Mouse (Mus musculus): Measurements from ENCODE around the gene Trpc4ap. TPM values are rescaled to one million over a fixed set of nuclear protein-coding genes. Genes with fewer than 3 reads are reported as not detected.
A peak's percentile ranks its signal among the peaks of the same experiment; 100 is the strongest.

Trpc4ap gene
- polyA plus RNA-seq, 1 experiment from 2014 or later, result 129 TPM

DNA sequence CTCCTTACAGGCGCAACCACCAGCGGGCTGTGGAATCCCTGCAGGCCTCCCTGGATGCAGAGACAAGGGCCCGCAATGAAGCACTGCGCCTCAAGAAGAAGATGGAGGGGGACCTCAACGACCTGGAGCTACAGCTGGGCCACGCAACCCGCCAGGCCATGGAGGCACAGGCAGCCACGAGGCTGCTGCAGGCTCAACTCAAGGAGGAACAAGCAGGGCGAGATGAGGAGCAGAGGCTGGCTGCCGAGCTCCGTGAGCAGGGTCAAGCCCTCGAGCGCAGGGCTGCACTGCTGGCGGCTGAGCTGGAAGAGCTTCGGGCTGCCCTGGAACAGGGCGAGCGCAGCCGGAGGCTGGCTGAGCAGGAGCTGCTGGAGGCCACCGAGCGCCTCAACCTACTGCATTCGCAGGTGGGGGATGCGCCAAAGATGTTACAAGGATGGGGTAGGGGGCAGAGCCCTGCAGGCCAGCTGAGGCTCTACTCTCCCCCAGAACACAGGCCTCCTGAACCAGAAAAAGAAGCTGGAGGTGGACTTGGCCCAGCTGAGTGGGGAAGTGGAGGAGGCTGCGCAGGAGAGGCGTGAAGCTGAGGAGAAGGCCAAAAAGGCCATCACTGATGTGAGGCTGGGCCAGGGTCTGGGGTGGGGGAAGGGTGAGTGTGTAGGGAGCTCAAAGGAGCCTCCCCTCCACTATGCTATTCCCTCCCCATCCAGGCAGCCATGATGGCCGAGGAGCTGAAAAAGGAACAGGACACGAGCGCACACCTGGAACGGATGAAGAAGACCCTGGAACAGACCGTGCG lies 59.8 kb downstream of the Trpc4ap start:
- no peak for ATAC-seq (replicated peaks; ENCODE audit: low FRiP score, low TSS enrichment, low read depth)
- Histone ChIP-seq H3K4me2 (ENCODE audit: low read length) (no peak overlapping the region), H3K27me3 (replicated peaks; ENCODE audit: control insufficient read depth, insufficient read depth, low read length) (peaks cover 47% of the 10 kb centered on the region), H3K36me3 (ENCODE audit: control insufficient read depth, insufficient read depth, low read length) (peaks cover 50% of the 10 kb centered on the region), H3K4me1 (replicated peaks; ENCODE audit: control insufficient read depth, insufficient read depth, low read length) (peaks cover 5% of the 10 kb centered on the region), H3K9ac (ENCODE audit: low read length) (no peak overlapping the region), H3K4me3 (ENCODE audit: low read depth, low read length) (no peak overlapping the region), H3K9me3 (ENCODE audit: control insufficient read depth, low read length) (no peaks in the 10 kb centered on the region), H3K27ac (ENCODE audit: low read depth) (no peak overlapping the region)
- WGBS, result 70% methylated on average over 30 of the region's 30 CpGs
- no peak for DNase-seq (ENCODE audit: low spot score)

DNA sequence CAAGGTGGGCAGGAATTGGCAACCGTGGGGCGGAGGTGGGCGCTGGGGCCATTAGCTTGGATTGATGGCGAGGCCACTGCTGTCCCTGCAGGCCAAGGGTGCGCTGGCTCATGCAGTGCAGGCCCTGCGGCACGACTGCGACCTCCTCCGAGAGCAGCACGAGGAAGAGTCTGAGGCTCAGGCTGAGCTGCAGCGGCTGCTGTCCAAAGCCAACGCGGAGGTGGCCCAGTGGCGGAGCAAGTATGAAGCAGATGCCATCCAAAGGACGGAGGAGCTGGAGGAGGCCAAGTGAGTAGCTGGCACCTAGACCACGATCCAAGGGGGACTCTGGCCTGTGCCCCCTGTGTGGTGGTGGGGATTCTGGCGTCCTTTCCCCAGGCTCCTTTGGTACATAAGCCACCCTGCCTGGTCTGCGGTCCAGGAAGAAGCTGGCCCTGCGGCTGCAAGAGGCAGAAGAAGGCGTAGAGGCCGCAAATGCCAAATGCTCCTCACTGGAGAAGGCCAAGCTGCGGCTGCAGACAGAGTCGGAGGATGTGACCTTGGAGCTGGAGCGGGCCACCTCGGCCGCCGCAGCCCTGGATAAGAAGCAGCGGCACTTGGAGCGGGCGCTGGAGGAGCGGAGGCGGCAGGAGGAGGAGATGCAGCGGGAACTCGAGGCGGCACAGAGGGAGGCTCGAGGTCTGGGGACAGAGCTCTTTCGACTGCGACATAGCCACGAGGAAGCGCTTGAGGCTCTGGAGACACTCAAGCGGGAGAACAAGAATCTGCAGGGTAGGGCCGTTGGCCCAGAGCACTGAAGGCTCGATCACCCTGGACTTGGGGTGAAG lies 61.4 kb downstream of the Trpc4ap start:
- Histone ChIP-seq H3K36me3 (ENCODE audit: control insufficient read depth, insufficient read depth, low read length) (peaks cover 34% of the 10 kb centered on the region), H3K4me2 (ENCODE audit: low read length) (no peak overlapping the region), H3K9ac (ENCODE audit: low read length) (no peak overlapping the region), H3K4me3 (ENCODE audit: low read depth, low read length) (no peak overlapping the region), H3K27me3 (replicated peaks; ENCODE audit: control insufficient read depth, insufficient read depth, low read length) (peaks cover 48% of the 10 kb centered on the region), H3K27ac (ENCODE audit: low read depth) (no peak overlapping the region), H3K4me1 (replicated peaks; ENCODE audit: control insufficient read depth, insufficient read depth, low read length) (peaks cover 5% of the 10 kb centered on the region), H3K9me3 (ENCODE audit: control insufficient read depth, low read length) (no peaks in the 10 kb centered on the region)
- 40% methylated on average over 43 of the region's 43 CpGs for WGBS
- ATAC-seq (replicated peaks; ENCODE audit: low FRiP score, low TSS enrichment, low read depth), result no peak
- DNase-seq (ENCODE audit: low spot score), result peak; percentile 60

- H3K27me3 ChIP-seq (replicated peaks; ENCODE audit: control insufficient read depth, insufficient read depth, low read length), result peaks cover 48% of the 10 kb centered on the region
- no peak overlapping the region for H3K4me2 ChIP-seq (ENCODE audit: low read length)
- no peaks in the 10 kb centered on the region for H3K9me3 ChIP-seq (ENCODE audit: control insufficient read depth, low read length)
- H3K9ac ChIP-seq (ENCODE audit: low read length), result no peak overlapping the region
- ATAC-seq (replicated peaks; ENCODE audit: low FRiP score, low TSS enrichment, low read depth), result no peak
- H3K36me3 ChIP-seq (ENCODE audit: control insufficient read depth, insufficient read depth, low read length), result peaks cover 28% of the 10 kb centered on the region
- 49% methylated on average over 20 of the region's 20 CpGs for WGBS
- no peak overlapping the region for H3K27ac ChIP-seq (ENCODE audit: low read depth)
- peak; percentile 61 for DNase-seq (ENCODE audit: low spot score)
- H3K4me1 ChIP-seq (replicated peaks; ENCODE audit: control insufficient read depth, insufficient read depth, low read length), result peaks cover 5% of the 10 kb centered on the region
- no peak overlapping the region for H3K4me3 ChIP-seq (ENCODE audit: low read depth, low read length)
Measured at GRCm38 (mm10) chr2:155630153-155630552, 62.0 kb downstream of the Trpc4ap start.

GRCm38 (mm10) chr2:155629231-155629661 lies 62.9 kb downstream of the Trpc4ap start:
- H3K4me3 ChIP-seq (ENCODE audit: low read depth, low read length), result peak overlapping the region; percentile 29
- no peaks in the 10 kb centered on the region for H3K9me3 ChIP-seq (ENCODE audit: control insufficient read depth, low read length)
- peaks cover 5% of the 10 kb centered on the region for H3K4me1 ChIP-seq (replicated peaks; ENCODE audit: control insufficient read depth, insufficient read depth, low read length)
- H3K27me3 ChIP-seq (replicated peaks; ENCODE audit: control insufficient read depth, insufficient read depth, low read length), result peaks cover 48% of the 10 kb centered on the region
- H3K4me2 ChIP-seq (ENCODE audit: low read length), result peak overlapping the region; percentile 66
- no peak overlapping the region for H3K27ac ChIP-seq (ENCODE audit: low read depth)
- peak; percentile 79 for DNase-seq (ENCODE audit: low spot score)
- ATAC-seq (replicated peaks; ENCODE audit: low FRiP score, low TSS enrichment, low read depth), result peak; percentile 57
- H3K9ac ChIP-seq (ENCODE audit: low read length), result peak overlapping the region; percentile 41
- peaks cover 19% of the 10 kb centered on the region for H3K36me3 ChIP-seq (ENCODE audit: control insufficient read depth, insufficient read depth, low read length)
- 5% methylated on average over 33 of the region's 35 CpGs for WGBS

DNA sequence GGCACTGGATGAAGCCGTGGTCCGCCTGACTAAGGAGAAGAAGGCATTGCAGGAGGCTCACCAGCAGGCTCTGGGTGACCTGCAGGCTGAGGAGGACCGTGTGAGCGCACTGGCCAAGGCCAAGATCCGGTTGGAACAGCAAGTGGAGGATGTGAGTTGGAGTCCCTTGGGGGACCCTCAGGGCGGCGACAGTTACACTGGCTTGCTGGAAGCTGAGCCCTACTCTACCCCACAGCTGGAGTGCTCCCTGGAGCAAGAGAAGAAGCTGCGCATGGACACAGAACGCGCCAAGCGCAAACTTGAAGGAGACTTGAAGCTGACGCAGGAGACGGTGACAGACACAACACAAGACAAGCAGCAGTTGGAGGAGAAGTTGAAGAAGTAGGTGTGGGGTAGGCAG lies 63.7 kb downstream of the Trpc4ap start:
- ATAC-seq (replicated peaks; ENCODE audit: low FRiP score, low TSS enrichment, low read depth), result no peak
- Histone ChIP-seq H3K4me2 (ENCODE audit: low read length) (no peak overlapping the region), H3K36me3 (ENCODE audit: control insufficient read depth, insufficient read depth, low read length) (peaks cover 11% of the 10 kb centered on the region), H3K4me1 (replicated peaks; ENCODE audit: control insufficient read depth, insufficient read depth, low read length) (peaks cover 5% of the 10 kb centered on the region), H3K27me3 (replicated peaks; ENCODE audit: control insufficient read depth, insufficient read depth, low read length) (peaks cover 48% of the 10 kb centered on the region), H3K27ac (ENCODE audit: low read depth) (no peak overlapping the region), H3K9me3 (ENCODE audit: control insufficient read depth, low read length) (no peaks in the 10 kb centered on the region), H3K4me3 (ENCODE audit: low read depth, low read length) (no peak overlapping the region), H3K9ac (ENCODE audit: low read length) (no peak overlapping the region)
- 85% methylated on average over 13 of the region's 13 CpGs for WGBS
- no peak for DNase-seq (ENCODE audit: low spot score)

- no peak for DNase-seq (ENCODE audit: low spot score)
- 93% methylated on average over 9 of the region's 9 CpGs for WGBS
- Histone ChIP-seq H3K9ac (ENCODE audit: low read length) (no peak overlapping the region), H3K27ac (ENCODE audit: low read depth) (no peak overlapping the region), H3K4me2 (ENCODE audit: low read length) (no peak overlapping the region), H3K4me1 (replicated peaks; ENCODE audit: control insufficient read depth, insufficient read depth, low read length) (peaks cover 5% of the 10 kb centered on the region), H3K27me3 (replicated peaks; ENCODE audit: control insufficient read depth, insufficient read depth, low read length) (peaks cover 46% of the 10 kb centered on the region), H3K9me3 (ENCODE audit: control insufficient read depth, low read length) (no peaks in the 10 kb centered on the region), H3K4me3 (ENCODE audit: low read depth, low read length) (no peak overlapping the region), H3K36me3 (ENCODE audit: control insufficient read depth, insufficient read depth, low read length) (peaks cover 7% of the 10 kb centered on the region; the same call in 1 of the 2 replicates)
- no peak for ATAC-seq (replicated peaks; ENCODE audit: low FRiP score, low TSS enrichment, low read depth)
Measured at GRCm38 (mm10) chr2:155628112-155628511, 64.1 kb downstream of the Trpc4ap start.

GRCm38 (mm10) chr2:155627030-155627738 lies 65.0 kb downstream of the Trpc4ap start:
- Histone ChIP-seq H3K4me3 (ENCODE audit: low read depth, low read length) (no peak overlapping the region), H3K4me1 (replicated peaks; ENCODE audit: control insufficient read depth, insufficient read depth, low read length) (peaks cover 5% of the 10 kb centered on the region), H3K27ac (ENCODE audit: low read depth) (no peak overlapping the region), H3K27me3 (replicated peaks; ENCODE audit: control insufficient read depth, insufficient read depth, low read length) (peaks cover 38% of the 10 kb centered on the region), H3K9me3 (ENCODE audit: control insufficient read depth, low read length) (no peaks in the 10 kb centered on the region), H3K9ac (ENCODE audit: low read length) (no peak overlapping the region), H3K4me2 (ENCODE audit: low read length) (no peak overlapping the region), H3K36me3 (ENCODE audit: control insufficient read depth, insufficient read depth, low read length) (0 out of 2 replicates have a peak, but pooled peaks cover 1% of the 10 kb centered on the region)
- DNase-seq (ENCODE audit: low spot score) (peak; percentile 87), ATAC-seq (replicated peaks; ENCODE audit: low FRiP score, low TSS enrichment, low read depth) (no peak)
- 57% methylated on average over 21 of the region's 21 CpGs for WGBS

DNA sequence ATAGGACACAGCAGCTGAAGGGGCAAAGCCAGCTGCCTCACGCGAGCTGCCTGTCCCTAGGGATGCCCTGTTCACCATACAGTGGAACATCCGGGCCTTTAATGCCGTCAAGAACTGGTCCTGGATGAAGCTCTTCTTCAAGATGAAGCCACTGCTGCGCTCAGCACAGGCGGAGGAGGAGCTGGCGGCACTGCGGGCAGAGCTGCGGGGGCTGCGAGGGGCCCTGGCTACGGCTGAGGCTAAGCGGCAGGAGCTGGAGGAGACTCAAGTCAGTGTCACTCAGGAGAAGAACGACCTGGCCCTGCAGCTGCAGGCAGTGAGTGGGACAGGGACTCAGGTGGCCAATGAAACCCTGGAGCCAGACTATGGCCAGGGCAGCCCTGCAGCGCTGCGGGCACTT lies 65.9 kb downstream of the Trpc4ap start:
- Histone ChIP-seq H3K4me3 (ENCODE audit: low read depth, low read length) (no peak overlapping the region), H3K4me1 (replicated peaks; ENCODE audit: control insufficient read depth, insufficient read depth, low read length) (peaks cover 5% of the 10 kb centered on the region), H3K36me3 (ENCODE audit: control insufficient read depth, insufficient read depth, low read length) (no peaks in the 10 kb centered on the region), H3K4me2 (ENCODE audit: low read length) (no peak overlapping the region), H3K27ac (ENCODE audit: low read depth) (no peak overlapping the region), H3K9ac (ENCODE audit: low read length) (no peak overlapping the region), H3K9me3 (ENCODE audit: control insufficient read depth, low read length) (no peaks in the 10 kb centered on the region), H3K27me3 (replicated peaks; ENCODE audit: control insufficient read depth, insufficient read depth, low read length) (peaks cover 29% of the 10 kb centered on the region)
- WGBS, result 47% methylated on average over 15 of the region's 15 CpGs
- no peak for ATAC-seq (replicated peaks; ENCODE audit: low FRiP score, low TSS enrichment, low read depth)
- DNase-seq (ENCODE audit: low spot score), result no peak
